Mouse (Mus musculus) ovary, postnatal 10 days (tissue): ENCODE measurements around the gene Rnf185.
A peak's percentile ranks its signal among the peaks of the same experiment; 100 is the strongest.

Experiments used
- DNase-seq: peaks from one replicate; pipeline ENCODE4 v3.0.0; 2022; ENCODE audit warnings: low spot score

Rnf185 gene

DNA sequence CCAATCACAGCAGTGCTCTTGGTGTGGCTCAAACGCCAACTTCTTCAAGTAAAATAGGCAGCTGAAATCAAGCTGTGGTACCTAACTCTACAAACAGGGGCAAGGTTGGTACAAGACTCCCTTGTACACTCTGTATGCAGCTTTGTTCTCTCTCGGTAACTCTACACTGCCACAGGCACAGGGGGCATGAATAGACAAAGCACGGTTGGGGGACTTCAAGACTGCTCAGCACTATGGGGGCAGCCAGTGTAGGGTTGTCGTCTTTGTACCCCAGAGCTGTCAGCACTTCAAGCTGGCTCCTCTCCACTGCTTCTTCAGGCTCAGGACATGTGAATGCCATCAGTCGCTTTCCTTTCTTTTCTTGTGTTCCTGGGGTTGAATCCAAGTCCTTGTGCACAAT is 57.6 kb downstream of the Rnf185 start:
- no peak for DNase-seq

DNA sequence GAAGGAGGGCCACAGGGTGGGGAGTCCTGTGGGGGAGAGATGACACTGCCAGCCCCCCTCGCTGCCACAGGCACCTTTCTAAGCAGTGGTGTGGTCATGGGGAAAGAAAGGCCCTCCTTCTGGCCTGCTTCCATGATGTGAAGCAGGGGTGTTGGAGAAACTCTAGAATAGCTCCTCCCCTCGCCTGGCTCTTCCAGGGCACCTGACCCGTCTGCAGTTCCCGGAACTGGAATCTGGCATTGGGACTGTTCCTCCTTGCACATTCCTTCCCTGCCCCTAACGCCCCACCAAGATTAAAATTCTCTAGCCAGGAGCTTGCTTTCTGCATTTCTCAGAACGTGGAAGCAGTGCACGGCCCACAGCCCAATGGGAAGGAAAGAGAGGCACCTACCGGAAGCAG is 59.6 kb downstream of the Rnf185 start:
- DNase-seq: no peak

DNA sequence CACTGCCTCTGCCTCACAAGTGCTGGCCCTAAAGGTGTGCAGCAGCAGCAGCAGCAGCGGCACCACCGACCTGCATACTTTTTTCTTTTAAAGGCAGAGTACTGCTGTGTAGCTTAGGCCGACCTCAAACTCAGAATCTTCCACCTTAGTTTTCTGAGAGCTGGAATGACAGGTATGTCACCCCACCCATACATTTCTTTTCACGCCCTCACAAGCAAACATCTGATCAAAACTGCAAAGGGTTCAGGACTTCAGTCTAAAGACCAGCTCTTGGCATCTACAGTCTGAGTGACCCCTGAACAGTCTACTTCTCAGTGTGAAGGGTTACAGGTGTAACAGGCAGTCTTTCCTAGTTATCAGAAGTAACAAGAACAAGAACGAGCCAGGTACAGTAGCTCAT is 61.4 kb downstream of the Rnf185 start:
- DNase-seq: no peak

DNA sequence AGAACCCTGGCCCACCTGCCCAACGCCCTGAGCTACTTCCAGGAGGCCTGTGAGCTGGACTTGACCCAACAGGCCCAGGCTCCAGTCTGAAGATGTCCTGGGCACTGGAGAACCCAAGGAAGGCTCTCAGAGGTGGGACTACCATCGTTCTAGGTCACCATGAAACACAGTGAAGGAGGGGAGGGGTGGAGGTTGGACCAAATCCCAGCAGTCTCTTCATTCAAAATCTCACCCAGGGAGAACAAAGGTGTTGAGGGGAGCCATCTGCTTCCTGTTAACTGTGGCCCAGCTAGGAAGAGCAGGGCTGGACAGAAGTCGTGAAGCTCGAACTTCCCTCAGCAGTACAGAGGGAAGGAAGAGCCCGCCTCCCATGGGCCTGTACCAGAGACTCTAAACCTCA is 62.2 kb downstream of the Rnf185 start:
- DNase-seq: no peak

DNA sequence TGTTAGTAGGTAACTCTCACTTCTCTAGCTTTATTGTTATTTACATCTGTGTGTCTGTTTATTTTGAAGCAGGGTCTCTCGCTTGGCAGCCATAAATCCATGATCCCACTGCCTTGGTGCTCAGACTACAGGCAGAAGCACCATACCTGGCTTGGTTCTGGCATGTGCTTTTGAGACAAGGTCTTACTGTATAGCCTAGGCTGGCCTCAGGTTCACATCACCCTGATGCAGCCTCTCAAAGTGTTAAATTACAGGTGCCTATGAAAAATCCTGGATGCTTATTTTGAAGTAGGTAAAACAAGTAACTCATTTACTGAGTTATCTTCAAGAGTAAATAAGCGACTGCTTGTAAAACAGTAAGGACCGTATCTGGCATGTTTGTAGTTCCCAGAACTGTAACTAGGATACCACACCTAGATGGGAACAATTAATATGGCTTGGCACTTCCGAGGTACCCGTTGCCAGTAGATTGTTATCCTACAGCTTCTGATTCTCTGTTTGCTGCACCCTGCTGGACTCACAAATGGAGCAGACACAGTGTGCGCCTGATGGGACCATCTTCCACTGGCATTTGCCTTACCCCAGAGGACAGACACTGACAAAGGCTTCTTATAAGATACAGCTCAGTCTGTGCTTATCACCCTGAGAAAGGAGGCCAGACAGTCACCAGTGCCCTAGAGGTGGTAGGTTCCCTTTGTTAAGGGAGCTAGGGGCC is 64.5 kb downstream of the Rnf185 start:
- DNase-seq: no peak

DNA sequence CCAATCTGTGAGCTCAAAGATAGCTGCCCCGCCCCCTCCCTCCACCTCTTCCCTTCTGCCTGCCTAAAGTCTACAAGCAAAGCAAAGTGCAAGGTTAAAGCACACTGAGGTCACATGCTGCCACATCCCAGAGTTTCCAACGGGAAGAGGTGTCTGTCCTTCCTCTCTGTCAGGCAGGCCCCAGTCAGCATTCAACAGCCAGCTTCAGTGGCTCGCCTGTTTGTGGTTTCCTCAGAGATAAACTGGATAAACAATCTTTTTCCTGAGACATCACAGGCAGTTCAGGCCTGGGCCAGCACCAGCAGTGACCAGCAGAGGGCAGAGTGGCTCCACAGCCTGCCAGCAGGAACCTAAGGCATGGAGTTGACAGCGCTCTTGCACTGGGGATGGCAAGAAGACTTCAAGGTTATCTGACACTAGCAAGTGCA is 65.2 kb downstream of the Rnf185 start:
- peak; percentile 76 for DNase-seq

DNA sequence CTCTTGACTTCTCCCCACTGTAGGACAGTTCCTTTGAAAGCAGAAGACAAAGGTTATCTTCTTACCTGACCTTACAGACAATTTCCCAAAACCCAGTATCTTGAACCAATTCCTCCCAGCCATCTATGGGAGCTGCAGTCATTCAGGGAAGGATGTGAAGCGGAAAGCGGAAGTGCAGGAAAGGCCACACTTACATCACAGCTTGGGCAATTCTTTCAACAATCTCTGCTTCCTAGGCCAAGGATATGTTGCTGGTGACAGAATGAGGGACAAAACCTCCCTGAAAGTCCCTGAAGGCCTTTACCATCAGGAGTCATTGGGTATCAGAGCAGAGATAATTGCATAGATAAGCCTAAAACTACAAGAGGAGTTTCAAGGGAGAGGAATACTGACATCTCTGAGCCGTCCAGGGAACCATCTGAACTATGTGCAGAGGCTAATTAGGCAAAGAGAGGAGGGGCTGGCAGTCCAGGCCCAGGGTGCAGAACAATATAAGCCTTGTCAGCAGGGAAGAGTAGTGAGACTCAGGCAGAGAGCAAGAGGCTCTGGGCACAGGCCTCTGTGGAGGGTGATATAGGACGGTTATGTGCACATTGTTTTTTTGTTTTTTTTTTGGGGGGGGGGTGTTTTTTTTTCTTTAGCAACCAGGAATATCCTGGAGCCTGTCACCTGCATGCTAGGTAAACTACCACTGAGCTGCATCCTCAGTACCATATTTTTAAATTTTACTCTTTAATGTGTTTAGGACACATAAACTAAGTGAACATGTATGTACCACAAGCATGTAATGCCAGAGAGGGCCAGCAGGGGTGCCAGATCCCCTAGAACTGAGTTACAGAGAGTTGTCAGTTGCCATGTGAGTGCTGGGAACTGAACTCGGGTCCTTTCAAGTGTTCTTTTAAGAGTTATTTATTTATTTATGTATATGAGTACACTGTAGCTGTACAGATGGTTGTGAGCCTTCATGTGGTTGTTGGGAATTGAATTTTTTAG is 69.3 kb downstream of the Rnf185 start:
- no peak for DNase-seq

DNA sequence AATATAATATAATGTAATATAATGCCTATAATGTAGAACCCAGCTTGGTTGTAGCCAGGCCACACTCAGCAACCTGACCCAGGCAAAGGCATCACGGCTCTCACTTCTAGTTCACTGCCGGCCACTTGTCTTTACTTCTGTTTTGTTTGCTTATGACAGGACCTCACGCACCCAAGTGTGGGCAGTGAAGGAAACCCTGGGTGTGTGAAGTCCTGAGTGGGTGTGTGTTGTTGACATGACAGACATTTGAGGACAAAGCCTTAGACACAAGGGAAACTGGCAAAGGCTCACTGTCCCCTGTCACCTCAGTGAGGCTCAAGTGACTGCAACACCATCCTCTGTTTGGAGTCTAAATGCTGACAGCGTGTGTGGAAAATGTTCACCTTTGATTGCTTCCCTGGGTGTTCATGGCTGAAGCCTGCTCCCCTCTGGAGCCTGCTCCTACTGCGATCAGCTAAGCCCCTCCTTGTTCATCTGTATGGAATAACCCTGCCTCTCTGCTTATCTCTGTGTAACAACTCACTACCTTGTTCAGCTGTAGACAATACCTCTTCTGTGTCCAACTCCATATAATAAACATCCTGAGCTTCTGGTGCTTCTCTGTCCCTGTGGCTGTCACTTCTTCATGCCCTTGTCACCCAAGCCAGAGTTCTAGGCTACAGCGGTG is 70.9 kb downstream of the Rnf185 start:
- DNase-seq: no peak

DNA sequence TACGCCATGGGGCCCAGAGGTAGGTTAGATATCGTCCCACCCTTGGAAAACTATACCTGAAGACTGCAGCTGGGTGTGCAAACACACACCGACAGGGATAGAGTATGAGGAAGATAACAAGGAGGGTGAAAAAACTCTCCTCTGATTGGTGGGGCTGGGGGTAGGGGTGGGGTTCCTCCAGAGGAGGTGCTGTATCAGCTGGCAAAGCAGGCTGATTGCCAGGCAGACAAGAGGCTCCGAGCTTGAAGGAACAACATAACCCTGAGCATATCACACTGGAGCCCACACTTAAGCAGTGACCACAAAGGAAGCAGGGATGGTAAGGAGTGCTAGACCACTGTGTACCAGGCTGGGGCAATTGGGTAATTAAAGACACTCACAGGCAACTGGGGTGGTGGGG is 72.7 kb downstream of the Rnf185 start:
- no peak for DNase-seq

DNA sequence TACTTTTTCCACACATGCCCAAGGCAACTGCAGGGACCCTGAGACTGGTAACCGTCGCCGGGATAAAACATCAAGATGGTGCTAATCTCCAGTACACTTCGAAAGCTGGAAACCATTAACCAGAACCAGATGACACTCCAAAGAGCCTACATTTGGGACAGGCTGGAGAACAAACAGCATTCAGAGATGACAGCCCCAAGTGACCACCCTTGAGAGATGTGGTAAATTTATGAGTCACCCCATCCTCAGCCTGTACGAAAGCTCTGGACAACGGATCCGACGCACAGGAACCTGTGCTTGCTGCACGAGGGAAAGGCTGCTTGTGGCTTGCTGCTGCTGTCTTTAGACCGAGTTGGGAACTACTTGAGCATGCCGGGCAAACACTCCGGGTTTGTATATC is 77.4 kb downstream of the Rnf185 start:
- no peak for DNase-seq

DNA sequence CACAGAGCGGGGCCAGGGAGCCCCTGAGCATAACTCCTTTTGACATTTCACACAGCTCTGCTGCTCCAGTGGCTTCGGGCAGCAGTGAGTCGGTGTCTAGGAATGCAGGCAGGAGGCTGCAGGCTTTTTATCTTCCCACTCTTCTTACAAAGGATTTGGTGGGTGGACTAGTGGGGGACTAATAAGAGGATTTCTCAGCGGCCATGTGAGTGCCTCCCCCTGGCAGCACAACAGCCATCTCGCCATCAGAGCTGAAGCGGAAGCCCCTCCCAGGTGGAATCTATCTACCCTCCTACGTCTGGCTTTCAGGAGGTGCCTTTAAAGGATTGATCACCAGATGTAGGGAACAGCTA is 77.9 kb downstream of the Rnf185 start:
- DNase-seq: no peak

DNA sequence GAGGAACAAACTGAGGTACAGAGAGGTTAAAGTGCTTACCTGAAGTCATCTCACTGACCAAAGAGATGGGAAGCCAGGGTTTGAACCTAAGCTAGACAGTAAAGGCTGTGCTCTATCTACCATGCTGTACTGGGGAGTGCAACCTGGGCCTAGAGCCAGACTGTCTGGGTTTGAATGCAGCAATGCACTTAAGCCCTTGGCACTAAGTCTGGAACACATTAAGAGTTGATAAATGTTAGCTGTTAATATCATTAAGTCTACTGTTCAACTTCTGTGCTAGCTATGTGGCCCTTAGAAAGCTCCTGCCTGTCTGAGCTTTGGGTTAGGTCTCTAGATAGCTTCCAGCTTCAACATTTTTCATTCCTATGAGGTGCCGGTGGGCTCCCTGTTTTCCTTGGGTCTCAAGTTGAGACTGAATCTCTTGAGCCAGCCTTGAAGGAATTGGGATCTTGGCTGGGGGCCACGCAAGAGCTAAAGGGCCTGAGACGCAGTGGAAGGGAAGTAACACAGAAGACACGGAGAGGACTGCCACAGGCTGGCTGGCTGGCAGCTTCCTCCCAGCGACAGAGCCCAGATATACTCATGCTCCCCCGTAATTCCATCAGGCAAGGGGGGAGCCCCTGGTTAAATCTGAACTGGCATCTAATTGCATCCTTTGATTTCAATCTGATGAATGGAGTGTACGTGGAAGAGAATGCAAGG is 78.4 kb downstream of the Rnf185 start:
- no peak for DNase-seq

DNA sequence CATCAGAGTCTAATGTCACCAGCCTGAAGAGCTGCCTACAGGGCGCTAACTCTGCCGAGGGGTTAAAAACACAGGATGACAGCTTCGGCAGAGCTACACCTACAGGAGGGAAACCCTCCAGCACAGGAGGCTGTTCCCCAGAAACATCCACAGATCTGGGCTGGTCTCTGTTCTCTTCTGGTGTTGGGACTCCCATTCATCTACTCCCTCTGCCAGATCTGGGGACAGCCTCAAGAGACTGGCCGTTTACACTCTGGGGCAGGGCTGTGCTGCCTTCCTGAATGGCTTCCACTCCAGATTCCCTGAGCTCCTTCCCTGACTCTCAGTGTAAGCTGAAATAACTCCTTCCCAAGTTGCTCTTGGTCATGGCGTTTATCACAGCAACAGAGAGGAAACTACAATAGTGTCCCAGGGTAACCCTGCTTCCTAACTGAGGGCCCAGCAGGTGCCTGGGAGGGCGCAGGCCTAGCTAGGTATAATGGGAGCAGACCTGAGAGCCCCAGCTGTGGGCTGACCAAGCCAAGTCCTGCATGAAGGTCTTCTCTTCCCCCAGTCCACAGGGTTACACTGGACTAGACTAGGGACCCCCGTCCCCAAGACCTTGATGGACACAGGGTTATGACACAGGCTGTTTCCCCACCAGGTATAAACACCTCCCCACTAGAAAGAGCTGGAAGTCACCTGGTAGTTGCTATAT is 80.4 kb downstream of the Rnf185 start:
- DNase-seq: no peak

DNA sequence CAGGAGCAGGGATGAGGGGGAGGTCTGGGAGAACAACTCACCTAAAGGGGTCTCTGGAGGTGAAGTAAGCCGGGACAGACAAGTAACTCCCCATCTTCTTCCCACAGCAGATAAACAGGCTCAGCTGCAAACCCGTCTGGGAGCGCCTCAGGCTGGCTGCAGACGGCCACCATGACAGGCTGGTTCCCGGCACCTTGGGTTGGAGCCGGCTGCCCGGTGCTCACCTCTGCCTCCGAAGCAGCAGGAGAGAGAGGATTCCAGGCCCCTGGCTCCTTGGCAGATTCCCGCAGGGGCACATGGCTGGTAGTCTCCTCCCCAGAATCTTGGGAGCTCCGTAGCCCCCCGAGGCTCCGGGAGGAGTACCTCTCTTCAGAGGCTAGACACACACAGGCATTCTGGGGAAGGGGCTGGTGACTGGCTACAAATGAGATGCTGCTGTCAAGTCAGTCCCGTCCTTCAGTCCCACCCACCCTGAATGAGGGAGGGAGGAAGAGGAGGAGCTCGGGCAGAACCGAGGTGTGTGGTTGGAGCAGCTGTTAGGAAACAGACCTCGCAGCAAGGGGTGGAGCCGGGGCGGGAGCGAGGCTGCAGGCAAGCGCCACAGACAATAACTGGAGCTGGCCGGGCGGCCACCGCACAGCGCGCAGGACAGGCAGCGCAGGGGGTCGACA is 81.1 kb downstream of the Rnf185 start:
- peak; percentile 39 for DNase-seq

DNA sequence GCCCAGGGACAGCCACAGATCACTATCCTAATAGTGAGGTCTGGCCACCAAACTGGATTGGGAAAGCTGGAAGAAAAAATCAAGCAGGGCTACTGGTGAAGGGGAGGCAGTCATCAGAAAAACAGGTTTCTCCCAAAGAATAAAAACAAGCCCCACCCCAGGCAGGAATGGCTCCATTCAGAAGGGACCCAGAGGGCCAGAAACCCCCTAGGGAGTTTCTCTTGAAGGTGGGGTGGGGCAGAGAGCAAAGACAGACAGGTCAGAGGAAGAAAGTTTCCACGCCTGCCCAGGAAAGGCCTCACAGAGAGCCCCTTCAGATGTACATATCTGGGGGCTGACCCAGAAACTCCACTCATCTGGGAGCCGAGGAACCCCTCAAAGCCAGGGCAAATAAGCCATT is 82.0 kb downstream of the Rnf185 start:
- no peak for DNase-seq

DNA sequence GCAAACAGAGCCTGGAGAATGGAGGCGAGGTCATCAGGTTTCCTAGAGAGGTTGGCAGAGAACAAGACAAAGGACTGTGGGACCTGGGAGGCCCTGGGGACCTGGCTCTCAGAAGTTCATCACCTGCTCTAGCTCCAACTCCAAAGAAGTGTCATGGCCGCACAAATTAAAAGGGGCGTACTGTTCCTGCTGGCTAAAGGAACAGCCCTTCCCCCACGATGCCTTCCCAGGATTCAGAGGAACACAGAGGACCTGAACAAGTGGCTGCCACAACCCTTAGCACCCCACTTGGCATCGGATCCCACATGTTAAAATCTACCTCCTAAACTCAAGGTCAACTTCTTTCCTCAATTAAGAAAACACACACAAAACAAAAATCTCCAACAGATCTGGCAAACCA is 82.7 kb downstream of the Rnf185 start:
- no peak for DNase-seq

DNA sequence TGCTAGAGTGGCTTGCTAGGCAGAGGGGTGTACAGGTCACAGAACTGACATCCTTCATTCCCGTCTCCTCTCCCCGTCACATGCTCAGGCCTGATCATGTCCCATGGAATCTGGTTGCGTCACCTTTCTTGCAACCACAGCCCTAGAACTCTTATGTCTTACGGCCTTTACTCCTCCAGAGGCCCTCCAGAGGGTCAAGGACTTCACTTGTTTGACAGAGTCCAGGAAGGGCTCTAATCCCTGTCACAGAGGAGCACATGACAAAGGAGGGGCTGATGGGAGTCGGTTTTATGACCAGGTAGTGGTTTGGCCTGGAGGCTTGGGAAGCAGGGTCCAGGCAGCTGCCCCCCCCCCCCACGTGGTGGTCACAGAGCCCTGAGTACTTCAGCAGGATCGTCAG is 83.2 kb downstream of the Rnf185 start:
- no peak for DNase-seq

DNA sequence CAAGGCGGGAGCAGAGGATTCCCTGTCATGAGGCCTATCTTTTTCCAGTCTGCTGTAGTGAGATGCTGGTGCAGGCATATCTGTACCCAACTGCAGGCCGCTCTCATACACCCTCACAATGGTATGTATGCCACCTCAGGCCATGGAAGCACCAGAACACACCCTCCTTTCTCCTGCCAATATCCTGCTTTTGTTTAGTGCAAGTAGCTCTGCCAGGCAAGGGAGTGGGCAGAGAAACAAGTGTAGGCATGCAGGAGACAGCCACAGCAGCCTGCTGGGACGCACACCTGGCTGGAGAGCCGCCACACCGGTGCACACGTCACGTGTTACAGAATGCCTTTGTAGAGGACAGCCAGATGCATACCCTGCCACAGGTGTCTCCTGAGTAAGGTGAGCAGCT is 85.8 kb downstream of the Rnf185 start:
- no peak for DNase-seq
